Mouse (Mus musculus) layer of hippocampus, postnatal 10 days (tissue): ENCODE measurements around the gene 2310033P09Rik. TPM values are rescaled to one million over a fixed set of nuclear protein-coding genes. Genes with fewer than 3 reads are reported as not detected.

Experiments used
- DNase-seq, 2 experiments: peaks; one replicate each; pipeline ENCODE4 v3.0.0; 2021; ENCODE audit warnings: low spot score in 2 of 2
- long read RNA-seq: library from polyadenylated mRNA; stranded (forward); transcript quantifications from one replicate; pipeline ENCODE4 v2.0.0, GENCODE M21; 2023
- total RNA-seq, 2 experiments: library from RNA; stranded (reverse); gene quantifications; 2 replicates each; pipeline ENCODE4 v1.2.3; 2021

Gene 2310033P09Rik
- total RNA-seq = 10 to 100 TPM; 24.7 to 25.5 TPM
- long read RNA-seq, transcript 2310033P09Rik-201 (7 exons, 1,285 nt) = major isoform, 35 of 48 reads
- long read RNA-seq, partial matches to known transcripts = 5 of 48 reads
- long read RNA-seq, other reads (novel, unspliced or antisense) = 8 of 48 reads

DNA sequence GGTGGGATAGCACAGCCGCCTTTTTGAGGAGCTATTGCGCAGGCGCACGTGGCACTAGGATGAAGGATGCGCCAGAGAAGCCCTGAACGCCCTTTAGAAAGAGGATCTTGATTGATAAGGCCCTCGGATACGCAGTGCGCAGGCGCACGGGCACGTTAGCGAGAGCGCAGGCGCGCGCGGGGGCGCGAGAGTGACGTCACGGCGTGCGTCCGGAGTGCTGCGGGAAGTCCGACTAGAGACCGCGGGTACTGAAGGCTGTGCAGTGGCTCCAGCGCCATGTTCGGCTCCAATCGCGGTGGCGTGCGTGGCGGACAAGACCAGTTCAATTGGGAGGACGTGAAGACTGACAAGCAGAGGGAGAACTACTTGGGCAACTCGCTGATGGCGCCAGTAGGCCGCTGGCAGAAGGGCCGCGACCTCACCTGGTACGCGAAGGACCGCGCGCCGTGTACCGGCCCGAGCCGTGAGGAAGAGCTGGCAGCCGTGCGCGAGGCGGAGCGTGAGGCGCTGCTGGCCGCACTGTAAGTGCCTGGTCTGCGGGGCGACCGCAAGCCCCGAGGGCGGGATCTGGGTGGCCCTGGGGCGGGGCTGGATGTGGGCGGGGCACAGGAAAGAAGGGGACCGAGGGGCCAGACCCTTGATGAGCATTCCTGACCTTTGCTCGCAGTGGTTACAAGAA, at the start of gene 2310033P09Rik:
Gene 2310033P09Rik, plus strand, starts transcription at position 169 of the 679 bp plus-strand sequence.
- DNase-seq = peak; percentile 94 to 97

DNA sequence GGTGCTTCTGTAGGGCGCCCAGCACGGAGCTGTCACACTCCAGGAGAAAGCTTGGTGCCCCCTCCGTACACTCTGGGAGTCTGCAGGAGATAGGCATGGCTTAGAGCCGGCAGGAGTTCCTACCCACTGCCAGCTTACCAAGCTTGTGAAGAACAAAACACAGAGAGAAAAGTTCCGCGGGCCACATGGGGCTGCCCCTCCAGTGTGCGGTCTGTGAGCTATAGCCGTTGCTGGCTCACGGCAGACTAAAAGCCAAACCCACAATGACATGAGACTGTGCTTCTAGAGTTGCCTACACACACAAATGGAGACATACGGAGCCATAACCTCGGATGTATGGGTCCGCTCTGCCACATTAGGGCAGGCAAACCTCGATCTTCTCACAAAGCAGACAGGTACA, 49.0 kb upstream of the 2310033P09Rik start:
- no peak for DNase-seq

DNA sequence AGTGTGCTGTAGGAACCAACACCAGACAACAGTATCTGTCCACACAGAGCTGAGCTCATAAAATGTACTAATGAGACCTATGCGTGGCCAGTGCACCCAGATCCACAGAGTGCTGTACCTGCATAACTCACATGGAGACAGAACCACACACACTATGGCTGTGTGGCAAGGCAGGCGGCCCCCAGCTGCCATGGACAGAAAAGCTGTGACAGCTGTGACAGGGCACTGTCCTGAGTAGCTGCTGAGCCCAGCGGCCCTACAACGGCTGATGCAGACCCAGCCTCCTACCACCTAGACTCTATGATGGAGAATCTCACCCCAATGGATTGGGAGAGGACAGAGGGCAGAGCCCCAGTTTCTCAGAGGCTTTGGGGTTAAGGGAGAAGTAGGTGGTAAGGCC, 48.6 kb upstream of the 2310033P09Rik start:
- no peak for DNase-seq

DNA sequence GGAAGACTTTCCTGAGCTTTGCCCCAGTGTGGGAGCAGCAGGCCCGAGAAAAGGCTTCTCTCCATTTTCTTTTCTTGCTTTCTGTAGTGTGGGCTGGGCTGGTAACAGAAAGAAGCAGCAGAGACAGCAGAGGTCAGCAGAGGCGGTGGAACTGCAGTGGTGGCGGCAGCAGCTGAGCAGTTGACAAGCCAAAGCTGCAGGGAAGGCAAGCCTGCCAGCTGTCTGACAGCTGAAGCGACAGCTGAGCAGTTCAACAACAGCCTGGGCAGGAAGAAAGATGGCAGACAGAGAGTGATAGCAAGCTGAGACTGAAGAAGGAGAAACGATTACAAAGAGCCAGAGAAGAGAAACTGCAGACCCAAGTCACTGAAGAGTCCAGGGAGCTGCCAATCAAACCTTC, 46.7 kb upstream of the 2310033P09Rik start:
- no peak for DNase-seq

DNA sequence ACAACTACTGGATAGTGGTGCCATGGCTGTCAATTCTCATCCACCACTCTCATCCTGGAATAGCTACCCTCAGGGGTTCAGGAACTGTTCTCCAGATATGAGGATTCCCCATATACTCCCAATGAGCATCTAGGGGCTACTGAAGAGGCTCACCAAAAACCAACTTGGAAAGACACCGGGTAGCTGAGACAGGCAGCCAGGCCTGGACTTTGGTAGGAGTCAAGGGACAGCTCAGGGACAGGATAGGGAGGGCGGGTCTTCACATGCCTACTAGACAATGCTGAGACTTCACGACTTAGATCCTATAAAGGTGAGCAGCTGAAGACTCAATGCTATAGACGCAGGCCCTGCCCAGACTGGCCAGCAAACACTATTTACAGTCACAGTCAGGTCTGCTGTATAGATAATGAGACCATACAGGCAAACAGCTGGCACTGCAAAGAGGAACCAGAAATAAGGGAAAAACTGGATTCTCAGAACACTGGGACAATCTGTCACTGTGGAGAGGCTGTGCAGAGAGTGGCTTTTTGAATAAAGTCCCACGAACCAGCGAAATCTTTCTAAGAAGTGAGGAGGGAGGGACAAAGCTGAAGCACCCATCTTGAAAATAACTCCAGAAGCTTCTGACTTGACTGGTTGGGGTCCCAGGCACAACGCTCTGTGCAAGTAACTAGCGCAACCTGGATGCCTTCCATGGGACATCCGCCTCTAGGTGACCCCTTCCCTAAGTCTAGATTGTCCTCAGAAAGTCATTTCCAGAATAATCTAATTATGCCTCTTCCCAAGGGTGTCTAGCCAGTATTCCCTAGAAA, 45.5 kb upstream of the 2310033P09Rik start:
- DNase-seq = no peak

DNA sequence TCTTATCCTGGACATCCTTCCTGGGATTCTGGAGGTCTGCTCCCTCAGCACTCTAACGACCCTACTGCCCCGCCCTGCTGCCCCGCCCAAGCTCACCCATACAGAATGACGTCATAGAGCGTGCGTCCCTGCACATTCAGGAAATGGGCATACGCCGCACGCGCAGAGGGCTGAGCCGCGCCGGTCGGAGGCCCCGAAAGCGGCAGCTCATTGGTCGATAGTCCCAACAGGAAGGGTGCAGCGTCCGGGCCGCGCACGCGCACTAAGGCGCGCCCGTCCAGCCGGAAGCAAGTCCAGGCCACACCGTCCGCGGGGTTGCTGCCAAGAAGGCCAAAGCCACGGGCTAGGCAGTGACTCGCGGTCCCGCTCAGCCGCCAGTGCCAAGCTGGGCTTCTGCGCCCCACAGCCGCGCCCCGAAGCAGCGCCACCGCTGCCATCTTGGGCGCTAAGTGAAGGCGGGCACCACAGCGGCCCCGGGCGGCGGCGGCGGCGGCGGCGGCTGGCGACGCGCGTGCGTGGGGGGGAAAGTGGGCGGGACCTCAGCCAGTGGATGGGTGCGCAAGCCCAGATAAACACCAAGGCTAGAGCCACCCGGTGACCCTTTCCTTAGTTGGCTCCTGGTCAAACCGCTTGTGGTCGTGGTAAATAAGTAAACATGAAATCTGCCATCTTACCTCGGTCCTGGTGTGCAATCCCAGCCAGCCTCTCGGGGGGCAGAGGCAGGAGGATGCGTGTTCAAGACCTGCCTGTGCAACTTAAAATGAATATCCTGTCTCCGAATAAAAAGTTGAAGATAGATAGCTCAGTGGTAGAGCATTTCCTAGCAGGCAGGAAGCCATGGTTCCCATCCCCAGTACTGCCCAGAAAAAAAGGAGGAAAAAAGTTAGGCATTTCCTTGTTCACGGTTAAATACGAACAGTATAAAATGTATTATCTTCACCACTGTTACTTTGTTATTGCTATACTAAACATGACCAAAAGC, 44.6 kb upstream of the 2310033P09Rik start, which contains the start of gene Iba57:
Gene Iba57, minus strand, starts transcription at position 485 of the 982 bp plus-strand sequence.
- DNase-seq = peak; percentile 96 to 97

DNA sequence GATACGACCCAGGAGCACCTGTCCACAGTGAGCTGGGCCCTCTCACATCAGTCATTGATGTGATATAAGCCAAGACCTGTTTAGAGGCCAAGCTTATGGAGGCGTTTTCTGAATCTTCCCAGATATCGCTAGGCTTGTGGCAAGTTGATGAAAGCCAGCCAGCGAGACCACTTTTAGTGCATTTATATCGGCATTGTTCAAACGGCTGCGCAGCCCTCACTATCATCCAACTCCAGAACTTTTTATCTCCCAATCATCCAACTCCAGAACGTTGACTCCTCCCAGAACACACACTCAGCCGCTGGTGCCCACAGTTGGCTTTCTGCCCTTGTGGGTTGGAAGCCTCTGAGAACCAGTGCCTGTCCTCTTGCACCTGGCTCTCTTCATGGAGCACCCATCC, 43.7 kb upstream of the 2310033P09Rik start:
- DNase-seq = no peak

DNA sequence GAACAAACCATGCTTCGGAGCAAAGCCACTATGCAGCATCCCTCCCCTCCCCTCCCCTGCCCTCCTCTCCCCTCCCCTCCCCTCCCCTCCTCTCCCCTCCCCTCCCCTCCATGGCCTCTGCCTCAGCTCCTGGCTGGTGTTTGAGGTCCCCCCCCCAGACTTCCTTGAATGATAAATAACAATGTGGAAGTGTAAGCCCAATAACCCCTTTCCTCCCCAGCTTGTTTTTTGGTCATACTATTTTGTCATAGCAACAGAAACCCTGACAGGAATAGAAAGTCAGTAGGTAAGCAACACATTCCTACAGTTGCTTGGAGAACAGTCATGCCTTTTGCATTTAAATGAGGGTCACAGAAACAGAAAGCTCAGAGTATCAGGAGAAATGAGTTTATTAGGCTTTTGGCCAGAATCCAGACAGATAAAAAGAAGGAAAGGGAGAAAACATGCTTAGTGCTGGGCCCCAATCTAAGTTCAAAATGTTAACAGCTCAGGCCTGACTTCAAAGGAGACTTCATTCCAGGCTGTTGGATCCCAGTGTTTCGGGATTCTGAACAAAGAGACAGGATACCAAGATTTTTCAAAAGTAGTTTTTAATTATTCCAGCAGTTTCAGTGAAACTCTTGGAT, 42.4 kb upstream of the 2310033P09Rik start:
- DNase-seq = no peak

DNA sequence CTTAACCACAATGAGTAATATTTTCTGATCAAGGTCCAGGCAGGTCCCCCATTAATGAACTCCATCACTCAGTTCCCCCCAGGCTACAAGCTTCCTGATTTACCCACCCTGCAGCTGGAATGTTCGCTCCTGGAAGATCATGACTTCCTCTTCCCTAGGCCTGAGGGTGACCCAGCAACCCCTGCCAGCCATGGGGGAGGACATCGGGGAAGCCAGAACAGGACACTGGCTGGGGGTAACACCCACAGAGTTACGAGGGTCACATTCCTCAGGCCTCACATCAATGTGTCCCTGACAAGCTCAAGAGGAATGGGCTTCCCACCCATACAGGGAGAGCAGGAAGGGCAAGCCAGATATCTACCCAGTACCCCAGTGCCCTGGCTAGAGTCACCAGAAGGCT, 38.3 kb upstream of the 2310033P09Rik start:
- no peak for DNase-seq

DNA sequence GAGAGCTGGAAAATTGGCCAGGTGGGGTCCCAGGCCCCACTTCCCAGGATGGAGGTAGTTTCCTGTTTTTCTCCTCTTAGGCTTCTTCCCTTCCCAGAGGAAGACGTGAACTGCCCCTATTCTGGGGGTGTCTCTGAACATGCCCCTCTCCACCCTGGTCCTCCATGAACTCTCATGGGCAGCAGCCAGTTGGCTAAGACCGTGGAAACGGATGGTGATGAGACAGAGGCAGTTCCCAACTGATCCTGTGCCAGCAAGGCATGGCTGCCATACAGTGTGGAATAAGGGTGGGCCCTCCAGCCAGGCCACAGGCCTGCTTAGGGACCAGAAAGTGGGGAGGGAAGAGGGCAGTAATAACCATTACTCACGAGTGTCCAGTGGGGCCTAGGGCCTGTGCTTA, 37.6 kb upstream of the 2310033P09Rik start:
- DNase-seq = no peak

DNA sequence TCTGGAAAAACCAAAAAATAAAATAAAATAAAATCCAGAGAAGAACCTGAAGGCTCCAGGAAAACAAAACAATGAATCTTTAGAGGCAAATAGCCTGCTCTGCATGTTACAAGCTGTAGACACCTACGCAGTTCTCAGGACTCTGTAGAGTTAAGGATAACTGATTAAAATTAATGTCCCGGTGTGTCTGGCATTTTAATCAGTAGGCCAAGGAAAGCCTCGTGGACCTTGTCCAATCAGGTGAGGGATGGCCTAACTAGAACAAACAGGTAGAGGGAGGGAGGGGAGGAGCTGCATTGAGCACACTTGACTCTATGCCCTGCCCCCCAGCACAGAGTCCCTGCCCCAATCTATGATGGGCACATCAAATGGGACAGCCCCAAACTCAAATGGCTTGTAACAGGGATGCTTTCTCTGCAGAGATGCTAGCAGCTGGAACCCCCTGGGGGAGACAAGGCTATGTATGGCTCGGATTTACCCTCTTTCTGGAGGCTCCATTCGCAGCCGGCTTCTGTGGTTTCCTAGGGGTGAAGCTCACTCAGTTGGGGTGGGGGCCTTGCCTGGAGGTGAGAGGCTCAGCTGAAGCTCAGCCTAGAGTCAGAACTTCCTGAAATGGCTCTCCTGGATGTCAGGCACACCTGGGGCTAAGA, 33.8 kb upstream of the 2310033P09Rik start:
- DNase-seq = no peak

DNA sequence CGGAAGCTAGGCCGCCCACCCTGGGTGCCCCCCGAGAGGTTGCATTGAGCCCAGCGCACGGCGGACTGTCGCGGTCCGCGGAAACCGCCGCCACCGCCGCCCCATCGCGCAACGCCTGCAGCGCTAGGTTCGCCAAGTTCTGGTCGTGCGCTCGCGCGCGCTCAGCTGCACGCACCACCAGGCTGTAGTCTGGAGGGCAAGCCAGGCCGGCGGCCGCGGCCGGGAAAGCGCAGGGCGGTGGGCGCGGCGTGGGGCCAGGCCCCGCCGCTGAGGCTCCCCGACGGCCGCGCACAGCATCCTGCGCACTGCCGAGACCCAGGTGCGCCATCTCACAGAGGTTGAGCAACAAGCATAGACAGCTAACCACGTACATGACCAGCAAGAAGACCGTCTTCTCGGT, 31.6 kb upstream of the 2310033P09Rik start:
- no peak for DNase-seq

DNA sequence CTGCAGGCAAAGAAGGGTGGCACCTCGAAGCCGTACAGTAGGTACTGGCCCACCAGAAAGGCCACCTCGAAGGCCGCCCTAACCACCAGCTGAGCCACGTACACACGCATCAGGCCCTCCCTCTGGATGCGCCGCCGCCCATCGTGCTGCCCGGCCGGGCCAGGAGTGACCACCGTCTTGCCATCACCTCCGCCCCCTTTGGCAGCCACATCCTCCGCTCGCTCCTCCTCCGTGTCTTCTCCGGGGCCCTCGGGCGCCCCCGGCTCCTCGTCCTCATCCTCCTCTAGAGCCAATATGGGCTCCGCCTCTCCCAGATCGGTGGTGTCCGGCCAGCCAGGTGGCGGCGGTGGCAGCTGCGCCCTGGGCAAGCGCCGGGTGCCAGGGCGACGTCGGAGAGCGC, 31.2 kb upstream of the 2310033P09Rik start:
- no peak for DNase-seq

DNA sequence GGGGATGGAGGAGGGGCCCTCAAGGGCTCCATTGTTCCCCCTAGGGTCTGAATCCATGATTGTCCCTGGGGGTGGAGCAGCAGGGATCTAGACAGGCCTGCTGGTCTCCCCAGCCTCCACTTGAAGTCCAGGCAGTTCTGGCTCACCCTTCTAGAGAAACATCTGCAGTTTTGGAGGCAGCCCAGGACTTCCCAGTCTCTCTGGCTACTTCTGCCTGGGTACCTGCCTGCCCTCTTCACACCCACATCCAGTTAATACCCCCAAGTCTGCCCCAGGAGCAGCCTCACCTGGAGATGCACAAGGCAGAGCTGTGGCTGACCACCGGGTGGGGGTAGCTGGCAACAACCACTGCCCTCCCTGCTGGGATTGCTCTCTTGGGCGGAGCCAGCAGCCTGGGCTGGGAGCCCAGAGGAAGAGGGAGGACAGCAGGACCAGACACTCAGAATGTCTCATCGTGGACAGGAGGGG, 25.2 kb upstream of the 2310033P09Rik start, which contains the start of gene Gjc2:
Gene Gjc2, minus strand, starts transcription at position 350 of the 468 bp plus-strand sequence.
- no peak for DNase-seq

DNA sequence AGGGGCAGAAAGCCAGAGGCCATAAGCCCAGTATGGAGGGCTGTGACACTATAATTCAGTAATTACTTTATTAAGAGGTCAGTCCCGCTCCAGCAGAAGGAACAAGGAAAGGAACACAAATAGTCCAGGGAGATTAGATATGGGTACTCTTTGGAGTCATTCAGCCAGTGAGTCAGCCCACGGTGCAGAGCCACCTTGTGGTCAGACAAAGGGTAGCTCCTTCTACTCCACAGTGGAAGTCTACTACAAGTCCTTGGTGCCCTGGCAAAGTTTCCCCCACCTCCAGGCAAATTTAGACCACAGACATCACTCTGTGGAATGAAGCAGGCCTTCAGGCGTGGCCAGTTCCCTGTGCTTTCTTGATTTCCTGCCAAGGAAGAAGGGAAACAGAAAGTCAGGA, 24.3 kb upstream of the 2310033P09Rik start:
- DNase-seq = peak; percentile 51 to 68

DNA sequence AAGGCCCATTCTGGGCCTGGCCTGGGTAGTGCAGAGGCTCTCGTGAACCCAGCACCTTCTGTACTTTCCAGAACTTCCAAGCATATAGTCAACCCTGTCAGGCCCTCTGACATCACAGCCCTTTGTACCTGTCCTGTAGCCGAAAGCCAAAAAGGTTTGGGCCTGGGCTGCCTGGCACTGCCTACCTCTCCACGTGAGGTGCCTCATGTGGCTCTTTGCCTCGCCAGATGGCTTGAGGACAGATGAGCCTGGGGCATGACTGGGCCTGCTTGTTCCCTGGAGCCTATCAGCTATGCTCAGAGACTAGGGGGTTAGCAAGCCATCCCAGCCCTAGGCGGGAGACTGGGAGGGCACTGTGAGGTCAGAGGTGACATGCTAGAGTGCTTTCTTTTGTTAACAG, 22.6 kb upstream of the 2310033P09Rik start:
- no peak for DNase-seq

DNA sequence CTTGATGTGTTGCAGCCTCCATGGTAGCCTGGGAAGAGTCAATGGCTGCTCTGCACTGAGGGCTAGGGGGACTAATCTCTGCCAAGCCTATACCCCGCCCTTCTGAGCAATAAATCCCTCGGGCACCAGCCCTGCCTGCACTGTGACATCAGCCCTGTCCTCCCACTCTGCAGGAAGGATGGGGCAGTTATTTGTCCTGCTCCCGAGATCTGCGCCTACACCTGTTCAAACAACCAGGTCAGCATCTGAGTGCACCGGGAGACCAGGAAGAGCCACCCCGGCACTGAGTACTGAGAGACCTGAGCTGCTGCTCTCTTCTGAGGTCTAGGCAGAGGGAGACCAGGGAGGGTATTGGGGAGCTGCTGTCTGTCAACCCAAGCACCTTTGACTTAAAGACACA, 20.4 kb upstream of the 2310033P09Rik start:
- no peak for DNase-seq

DNA sequence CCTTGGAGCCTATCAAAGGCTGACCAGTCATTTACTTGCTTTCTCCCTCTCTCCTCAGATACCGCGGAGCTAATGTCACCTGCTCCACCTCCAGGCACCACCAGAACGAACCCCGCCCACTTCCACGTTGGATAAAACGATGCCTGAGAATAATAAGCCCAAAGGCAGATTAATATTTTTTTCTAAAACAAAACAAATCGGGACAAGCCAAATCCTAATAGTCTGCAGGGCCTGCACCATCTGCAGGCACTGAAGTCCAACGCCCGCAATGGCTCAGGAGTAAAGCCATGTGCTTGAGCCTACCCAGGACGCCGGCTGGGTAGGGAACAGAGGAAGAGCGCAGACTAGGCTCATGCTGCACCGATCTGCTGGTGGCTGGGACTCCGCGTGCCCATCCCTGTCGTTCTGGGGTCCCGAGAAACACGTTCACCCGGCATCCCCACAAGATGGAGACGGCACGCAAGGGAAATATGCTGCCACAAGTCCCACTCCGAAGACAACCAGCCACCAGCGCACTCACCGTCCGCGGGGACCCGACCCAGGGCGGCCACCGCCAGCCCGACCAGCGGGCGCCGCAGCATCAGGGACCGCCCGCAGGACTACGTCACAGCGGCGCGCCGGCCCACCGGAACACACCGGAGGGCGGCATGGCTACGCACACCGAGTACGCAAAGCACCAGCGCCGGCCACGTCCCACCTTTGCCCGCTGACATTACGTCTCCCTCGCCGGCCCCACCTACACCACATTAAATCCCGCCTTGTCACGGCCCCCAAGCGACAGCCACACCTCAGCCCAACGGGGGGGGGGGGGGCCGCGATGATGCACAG, 16.7 kb upstream of the 2310033P09Rik start:
- DNase-seq = peak; percentile 86 to 90

DNA sequence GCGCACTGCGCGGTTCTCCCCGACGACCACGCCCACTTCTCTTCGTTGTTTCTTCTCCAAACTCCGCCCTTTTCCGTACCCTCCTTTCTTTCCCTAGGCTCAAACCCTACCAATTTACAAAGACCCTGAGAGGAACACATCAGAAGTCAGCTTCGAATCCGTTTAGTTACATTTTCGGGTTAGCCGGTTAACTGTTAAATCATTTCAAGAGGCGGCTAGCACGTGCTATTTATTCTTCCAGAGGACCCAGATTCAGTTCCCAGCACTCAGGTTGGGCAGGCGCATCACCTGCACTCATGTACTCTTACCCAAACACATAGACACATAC, 16.1 kb upstream of the 2310033P09Rik start, which contains the start of gene Guk1:
Gene Guk1, minus strand, starts transcription at position 154 of the 328 bp plus-strand sequence.
- DNase-seq = no peak
